Mouse (Mus musculus) heart, adult 9 months (tissue): ENCODE data around the gene Sstr3.

Experiments used
- DNase-seq, 2 experiments: peaks; one replicate each; pipeline ENCODE4 v3.0.0; 2022; ENCODE audit warnings: low spot score in 2 of 2

Sstr3 gene

DNA sequence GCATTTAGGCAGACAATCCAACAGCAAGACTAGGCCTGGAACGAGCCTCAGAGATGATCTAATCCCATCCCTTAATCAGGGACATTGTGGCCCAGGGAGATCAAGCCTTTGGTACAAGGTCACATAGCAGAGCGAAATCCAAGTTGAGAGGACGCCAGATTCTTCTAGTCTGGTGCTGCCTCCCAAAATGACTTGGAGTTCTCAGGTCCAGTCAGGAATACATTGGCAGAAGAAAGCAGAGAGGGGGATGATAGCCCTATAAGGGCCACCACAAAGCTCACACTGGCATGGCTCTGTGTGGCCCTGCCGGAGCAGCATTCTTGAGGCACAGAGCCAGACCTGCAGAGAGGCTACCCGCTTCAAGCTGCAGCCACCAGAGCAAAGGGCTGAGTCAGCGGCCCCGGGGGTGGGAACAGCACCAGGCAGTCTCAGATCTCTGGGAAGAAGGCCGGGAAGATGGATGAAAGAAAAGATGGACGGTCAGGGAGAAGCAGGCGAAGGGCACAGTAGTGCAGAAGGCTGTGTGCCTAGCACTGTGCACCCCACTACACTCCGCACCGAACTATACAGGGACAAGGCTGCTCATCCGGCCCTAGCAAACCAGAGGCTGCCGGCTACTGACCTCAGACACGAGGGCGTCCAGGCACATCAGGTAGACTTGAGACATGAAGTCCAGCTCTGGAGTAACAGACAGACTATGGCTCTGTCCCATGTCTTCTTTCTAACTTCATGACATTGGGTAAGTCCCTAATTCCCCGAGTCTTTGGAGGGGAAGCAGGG, 13.6 kb downstream of the Sstr3 start, which contains the start of gene C1qtnf6:
Gene C1qtnf6 (minus strand): TSS at position 746 of the 780 bp plus-strand sequence.
- DNase-seq, result peak; percentile 87

DNA sequence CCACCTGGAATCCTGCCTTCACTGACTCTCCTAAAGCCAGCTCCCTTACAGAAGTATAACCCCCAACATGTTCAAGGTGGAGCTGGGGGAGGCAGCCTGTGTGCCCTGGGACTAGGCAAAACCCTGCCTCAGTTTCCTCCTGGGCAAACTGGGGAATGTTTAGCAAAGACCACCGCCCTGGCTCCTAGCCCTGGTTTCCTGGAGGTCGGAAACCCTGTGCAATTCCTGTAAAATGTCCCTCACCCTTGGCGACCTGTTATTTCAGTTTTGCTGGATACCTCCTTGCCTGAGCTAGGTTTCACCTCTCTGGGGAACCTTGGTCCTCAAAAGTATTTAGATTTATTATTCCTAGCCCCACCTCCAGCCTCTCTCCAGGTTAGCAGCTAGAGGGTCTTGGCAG, 14.3 kb downstream of the Sstr3 start:
- no peak for DNase-seq

DNA sequence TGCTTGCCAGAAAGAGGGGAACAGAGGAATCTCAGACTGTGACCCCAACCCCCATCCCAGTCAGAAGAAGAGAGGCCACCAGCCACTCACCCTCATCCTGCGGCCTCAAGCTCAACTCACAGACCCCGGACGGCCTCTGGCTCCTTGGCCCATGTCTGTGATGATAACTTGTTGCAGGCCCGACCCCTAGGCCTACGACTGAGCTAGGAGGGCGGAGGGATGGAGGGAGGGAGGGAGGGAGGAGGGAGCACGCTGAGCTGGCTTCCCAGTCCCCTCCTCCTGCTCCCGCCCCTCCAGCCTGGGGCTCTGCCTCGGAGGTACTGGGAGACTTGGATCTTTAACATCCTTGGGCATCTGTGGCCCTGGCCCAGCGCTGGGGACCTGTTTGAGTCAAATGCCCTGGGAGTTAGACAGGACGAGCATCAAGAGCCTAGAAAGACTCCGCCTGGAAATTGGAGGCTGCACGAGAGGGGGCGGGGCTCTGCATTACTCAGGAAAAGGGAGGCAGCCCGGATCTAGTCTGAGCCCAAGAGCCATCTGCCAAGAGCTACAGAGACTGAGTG, 15.0 kb downstream of the Sstr3 start:
- peak; percentile 82 to 85 for DNase-seq

DNA sequence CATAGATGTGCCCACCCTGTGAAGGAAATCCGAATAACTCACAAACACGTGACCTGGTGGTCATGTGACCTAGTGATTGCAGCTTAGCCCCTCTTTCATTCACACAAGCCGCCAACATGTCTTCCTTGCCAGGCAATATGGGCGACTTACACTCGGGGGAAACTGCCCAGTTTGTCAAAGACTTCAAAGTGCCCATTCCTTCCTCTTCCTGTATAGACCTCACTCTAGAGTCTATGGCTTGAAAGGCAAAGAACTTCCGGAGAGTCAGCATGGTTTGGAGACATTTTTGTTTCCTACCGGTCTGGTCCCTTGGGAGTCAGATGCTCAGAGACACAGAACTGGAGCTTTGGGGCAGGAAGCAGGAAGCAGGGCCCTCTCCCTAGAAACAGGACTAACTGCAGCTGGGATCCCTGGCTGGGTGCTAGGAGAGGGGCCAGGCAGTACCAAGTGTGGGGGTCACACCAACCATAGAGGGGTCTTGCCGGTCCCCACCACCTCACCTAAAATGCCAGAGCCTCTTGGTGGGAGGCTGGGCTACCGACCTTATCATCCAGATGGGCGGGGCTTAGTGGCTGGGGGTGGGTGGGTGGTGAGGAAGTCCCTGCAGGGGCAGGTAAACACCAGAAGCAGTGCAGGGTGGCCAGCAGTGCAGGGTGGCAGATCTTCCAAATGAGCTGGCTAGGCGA, 15.6 kb downstream of the Sstr3 start:
- peak; percentile 76 to 85 for DNase-seq

DNA sequence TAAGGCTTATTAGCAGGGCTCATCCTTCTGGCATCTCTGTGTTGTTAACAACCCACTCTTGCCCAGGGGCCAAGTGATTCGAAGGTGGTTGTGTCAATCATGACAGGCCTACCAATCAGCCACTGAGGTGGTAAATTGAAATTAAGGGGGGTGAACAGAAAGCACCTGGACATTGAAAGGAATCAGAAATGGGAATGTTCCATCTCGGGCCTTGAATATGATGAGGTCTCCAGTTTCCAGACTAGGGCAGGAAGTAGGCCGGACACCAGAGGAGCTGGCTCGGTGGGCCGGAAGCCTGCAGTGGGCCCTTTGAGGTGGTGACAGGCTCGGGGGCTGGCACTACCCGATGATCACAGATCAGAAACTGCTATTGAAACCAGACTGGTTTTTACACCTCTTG, 16.5 kb downstream of the Sstr3 start:
- peak; percentile 65 to 80 for DNase-seq

DNA sequence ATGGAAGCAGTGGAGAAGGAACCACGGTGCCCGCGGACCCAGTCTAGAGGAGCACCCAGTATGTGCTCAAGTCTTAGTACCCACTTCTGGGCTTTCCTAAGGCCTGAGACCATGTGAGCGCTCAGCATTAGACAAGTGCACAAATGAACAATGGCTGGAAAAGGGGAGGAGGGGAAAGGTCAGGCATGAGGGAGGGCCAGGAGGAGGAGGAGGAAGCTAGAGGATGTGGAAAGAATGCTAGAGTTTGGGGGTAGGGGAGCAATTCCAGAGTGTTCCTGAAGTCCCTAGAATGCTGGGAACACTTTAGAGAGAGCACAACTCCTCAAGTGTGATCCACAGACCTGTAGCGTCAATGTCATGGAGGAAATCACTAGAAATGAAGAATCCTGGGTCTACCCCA, 20.3 kb downstream of the Sstr3 start:
- no peak for DNase-seq

DNA sequence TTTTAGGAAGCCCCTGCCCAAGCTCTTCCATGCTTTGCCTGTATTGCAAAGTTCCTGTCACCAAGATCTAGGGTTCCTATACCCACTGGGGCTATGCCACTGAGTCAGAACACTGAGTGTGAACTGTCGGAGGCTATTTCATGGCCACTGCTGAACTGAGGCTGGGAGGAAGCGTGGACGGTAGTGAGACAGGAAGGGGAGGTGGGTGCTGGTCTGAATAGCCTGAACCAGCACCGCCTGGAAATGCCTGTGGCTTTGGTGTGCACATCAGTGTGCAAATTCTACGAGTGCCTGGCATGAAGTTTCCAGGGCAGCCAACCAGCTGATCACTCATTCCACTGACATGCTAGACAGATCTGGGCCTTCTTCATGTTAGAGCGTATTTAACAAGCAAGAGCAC, 22.6 kb downstream of the Sstr3 start:
- DNase-seq, result no peak

DNA sequence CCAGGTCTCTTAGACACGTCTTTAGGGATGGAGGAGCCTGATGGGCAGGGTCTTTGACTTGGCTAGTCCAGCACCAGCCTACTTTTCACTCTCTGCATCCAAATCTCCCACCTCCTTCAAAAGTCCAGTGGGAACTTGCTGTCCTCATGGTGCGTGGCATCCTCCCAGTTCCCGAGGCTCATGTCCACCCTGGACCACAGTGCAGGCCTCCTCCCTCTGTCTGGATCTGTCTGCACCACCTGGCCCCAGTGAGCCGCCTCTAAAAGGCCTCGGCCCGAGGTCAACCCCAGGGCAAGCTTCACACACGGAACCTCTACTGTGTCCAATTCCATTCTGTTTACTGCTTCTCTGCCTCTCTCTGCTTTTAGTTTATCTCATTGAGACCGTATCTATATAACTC, 23.2 kb downstream of the Sstr3 start:
- DNase-seq, result no peak

DNA sequence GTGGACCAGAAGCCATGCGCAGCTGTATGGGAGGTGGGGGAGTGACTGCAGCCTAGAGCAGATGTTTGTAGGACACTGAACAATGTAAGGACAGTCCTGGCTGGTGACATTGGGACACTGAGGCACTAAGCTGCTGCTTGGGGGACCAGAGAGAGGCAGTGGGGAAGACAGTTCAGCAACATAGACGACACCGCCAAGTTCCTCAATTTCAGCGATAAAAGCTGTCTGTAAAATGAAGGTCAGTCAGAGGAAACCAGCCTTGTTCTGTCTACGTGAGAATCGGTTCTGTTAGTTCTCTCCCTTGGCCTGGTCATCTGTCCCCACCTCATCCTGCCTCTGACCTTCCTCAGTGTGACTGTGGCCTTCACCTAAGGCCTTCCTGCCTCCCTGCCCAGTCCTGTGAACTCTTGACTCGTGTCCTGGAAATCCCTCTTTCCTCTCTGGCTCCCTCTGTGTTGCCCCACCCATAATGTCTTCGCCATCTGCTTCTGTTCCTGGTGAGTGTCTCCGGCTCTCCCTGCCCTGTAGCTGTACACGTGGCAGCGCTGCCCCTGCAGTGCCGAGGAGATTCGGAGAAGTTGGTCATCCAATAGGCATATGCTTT, 24.3 kb downstream of the Sstr3 start:
- DNase-seq, result peak; percentile 86 to 93

DNA sequence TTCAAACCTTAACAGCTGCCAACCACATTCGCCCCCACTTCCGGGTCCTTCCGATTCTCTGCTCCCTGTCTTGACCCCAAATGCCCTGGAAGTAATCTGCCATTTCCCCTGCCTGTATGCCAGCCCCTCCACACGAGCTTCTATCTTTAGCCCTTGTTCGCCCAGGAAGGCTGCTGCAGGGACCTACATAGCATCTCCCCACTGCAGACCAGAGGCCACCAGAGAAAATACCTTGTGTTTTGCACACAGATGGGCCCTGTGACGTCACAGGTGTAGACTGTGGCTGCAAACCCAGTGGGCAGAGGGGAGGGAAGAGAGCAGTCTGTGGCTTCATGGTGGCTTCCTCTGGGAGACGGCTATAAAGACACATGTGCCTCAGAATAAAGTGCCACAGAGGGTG, 26.3 kb downstream of the Sstr3 start:
- no peak for DNase-seq

DNA sequence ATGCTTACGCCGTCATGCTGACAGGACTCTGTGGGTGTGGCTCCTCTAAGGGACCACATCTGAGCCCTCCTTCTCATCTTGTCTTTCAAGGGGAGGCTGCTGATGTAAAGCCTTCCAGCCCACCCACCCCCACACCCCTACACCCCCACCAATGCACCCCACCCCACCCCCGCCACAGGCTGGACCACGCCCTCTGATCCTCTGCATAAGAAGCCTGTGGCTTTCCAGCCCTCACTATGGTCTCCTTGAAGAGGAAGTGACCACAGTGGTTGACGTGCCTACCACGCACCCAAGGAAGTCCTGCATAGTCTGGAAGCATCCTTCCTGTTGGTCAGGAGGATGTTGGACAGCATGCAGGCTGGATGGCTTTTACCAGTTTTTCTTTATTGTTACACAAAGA, 28.7 kb downstream of the Sstr3 start:
- no peak for DNase-seq

DNA sequence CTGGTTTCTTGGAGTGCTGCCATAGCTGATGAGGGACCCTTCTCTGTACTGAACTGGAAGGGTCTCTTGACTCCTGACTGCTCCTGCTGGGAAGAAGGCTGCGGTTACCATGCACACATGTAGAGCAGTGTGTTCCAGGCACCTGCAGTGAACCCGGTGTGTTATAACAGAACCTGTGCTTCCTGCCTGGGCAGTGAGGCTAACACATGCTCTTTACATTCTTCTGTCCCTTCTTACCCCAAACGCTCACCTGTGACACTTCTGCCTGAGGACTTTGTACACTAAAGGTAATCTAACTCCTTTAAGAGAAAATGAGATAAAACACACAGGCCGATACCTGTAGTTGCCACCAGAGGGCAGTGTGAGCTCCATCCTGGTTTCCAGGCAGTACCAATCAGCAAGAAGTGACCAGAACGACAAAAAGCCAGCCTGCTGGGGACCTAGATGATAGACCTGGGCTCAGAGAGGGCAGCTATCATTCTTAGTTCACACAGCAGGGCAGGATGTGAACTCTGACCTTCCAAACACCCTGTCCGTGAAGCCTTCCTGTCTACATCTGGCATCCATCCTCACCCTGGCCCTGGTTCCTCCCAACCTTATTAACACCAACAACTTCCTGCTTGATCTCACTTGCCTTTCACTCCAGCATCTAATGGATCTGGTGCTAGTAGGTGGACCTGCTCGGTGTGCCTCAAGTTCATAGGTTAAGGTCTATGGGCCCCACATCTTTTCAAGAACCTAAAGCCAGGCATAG, 29.9 kb downstream of the Sstr3 start:
- DNase-seq, result peak; percentile 68 to 77

DNA sequence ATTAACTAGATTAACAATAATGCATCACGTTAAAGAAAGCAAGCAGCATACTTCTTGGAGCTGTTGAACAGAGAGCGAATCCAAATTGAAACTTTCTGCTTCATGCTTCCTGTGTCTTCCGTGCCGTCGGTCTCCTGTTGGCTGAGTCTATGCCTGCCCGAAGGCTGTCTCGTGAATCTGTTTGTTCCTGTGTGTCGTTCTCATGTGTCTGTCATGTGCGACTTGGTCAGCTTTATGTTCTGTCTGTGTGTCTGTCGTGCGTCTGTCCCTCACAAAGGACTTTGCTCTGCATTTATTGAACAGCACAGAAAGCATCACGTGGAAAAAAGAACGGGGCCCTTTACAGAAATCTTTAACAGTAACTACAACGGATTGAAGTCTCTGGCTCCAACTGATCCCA, 31.5 kb downstream of the Sstr3 start:
- no peak for DNase-seq

DNA sequence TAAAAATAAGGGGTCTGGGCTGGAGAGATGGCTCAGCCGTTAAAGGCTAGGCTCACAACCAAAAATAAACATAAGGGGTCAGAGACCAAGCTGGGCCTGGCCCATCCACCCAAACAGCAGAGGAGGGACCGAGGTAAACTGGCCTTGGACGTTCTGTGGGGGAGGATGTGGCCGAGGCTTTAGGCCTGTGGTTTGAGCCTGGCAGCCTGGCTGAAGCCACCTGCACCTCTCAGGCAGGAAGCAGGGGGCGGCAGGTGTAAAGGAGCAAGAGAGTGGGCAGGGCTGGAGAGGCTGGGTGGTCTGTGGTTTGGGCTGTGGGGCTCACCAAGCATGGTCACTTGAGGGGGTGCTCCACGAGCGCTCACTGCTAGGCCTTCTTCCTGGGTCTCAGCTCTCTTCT, 32.5 kb downstream of the Sstr3 start:
- no peak for DNase-seq

DNA sequence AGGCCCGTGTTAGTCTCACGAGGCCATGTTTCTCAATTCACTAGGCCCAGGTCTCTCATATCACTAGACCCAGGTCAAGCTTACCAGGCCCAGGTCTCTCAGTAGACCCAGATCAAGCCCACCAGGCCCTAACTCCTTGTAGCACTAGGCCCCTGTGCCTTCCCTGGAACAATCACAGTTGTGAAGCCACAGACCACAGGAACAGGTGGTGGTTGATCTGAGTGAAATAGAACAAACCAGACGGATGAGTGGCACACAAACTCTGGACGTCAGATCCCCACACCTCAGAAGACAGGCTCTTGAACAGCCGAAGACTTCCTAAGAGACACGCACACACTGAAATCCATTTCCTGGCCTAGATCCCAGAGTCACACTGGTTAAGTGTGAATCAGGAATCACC, 33.7 kb downstream of the Sstr3 start:
- DNase-seq, result no peak

DNA sequence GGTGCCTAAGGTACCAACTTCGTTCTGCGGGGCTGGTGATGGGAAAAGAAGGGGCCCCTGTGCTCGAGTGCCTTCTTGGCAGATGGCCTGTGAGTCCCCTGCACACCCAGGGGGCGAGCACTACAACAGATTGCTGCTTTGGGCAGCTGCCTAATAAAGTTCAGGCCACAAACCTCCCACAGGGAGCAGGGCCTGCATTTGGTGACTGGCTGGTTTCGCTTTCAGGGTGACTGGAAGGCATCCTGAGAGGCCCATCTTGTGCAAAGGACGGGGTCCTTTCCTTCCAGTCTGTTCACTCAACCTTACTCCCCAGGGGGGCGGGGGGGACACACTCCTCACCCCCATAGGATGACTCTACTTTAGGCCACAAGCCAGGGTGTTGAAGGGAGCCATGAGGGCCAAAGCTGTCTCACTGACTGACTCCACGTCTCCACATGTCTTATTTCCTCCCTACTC, 34.3 kb downstream of the Sstr3 start:
- DNase-seq, result no peak

DNA sequence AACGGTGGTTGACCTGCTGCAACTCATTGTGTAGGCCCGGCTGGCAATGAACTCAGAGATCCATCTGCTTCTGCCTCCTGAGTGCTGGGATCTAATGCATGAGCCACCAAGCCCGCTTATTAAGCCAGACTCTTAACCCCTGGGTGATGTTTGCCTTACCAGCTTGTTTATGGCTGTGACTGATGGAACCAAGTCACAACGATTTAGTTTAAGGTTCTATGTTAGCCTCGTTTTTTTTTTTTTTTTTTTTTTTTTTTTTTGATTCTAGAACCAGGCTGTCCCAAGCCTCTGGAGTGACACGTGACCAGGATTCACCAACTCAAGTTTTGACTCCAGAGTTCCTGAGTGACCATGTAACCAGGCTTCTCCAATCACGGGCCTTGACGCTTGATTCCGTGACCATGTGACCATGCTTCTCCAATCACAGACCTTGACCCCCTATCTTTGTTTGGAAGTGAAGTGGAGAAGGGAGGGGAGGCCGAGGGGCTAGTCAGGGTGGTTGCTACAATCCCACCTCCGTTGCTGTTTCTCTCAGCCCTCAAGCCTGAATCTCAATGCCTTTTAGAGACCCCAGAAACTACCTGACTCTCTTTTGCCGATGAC, 35.1 kb downstream of the Sstr3 start:
- DNase-seq, result no peak

DNA sequence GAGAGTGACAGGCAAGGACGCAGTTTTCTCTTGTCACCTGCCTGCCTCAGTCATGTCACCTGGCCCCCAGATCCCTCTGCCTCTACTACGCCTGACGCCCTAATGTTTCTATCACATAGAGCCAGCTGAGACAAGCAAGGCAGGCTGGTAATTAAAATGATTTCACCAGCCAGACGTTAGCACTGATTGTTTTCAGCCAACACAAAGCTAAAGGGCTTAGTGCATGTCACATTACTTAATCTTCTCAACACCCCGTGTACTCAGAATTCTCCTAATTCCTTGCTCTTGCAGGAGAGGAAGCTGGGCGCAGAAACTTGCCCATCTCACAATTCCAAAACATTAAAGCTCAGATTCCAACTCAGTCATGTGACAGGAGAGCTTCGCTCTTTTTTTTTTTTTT, 36.0 kb downstream of the Sstr3 start:
- DNase-seq, result no peak

DNA sequence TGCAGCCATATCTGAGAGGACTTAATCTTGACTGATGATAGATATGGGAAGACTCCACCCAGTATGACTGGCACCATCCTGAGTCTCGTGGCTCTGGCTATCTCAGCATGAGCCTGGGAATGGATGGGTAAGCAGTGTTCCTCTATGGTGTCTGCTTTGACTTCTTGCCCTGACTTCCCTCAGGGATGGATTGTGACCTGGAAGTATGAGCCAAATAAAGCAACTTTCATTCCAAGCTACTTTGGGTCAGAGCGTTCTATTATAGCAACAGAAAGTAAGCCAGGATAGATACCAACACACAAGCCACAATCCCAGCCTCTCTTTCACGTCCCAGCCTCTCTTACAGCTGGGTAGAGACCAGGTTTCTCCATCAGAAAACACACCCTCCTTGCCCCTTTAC, 38.9 kb downstream of the Sstr3 start:
- no peak for DNase-seq

DNA sequence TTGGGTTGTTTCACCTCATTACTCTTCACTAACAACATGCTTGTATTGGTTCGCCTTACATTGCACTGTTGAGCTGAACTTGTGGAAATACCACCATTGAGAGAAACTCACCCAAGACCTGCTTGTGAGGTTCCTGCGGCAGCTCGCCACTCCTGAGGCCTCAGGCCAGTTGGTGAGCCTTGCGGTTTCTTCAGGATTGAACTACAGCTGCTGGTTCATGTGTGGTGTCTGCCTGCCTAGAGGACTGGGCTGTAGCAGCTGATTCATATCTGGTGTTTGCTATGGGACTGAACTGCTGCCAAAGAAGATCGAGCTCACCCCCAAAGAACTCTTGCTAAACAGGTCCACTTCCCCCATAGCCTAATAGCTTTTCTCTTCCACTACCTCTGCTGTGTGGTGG, 39.7 kb downstream of the Sstr3 start:
- DNase-seq, result no peak

DNA sequence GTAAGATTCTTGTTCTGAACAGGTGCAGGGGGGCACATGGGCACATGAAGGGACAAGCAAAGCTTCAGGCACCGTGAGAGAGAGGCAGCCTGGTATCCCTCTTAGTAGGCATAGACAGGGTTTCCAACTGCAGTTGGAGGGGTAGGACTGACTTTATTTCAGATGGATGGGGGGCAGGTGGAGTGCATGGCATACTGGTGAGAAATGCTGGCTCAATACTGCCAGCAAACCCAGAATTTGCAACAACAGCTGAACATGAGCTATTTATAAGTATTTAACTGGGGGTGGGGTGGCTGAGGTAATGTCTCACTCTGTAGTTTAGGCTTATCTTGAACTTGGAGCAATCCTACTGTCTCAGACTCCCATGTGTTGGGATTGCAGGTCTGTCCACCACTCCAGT, 40.5 kb downstream of the Sstr3 start:
- no peak for DNase-seq
